15 mouse cellular contexts compared by ENCODE assay signal in genomic region chr9:69242538-69242937, GRCm38 (mm10).
DNase-seq lines count a peak whose midpoint lies in the region; ATAC-seq lines count a peak whose summit lies in the region.
"Had no signal": no experiment of that assay in that cellular context is flagged by ENCODE, and none has a peak within 500 bp of the region (broad histone marks: within the 10 kb centered on the region; RNA-seq: fewer than 3 reads in every experiment).

No protein-coding gene starts in this region.

- ATAC-seq in heart, embryonic 11.5 days (replicated peaks; ENCODE audit: insufficient number of reproducible peaks, low FRiP score, low TSS enrichment), result no peak
- no peak for ATAC-seq in kidney, embryonic 16.5 days (ENCODE audit: low FRiP score, low TSS enrichment)
- ATAC-seq in embryonic facial prominence, embryonic 11.5 days (replicated peaks; ENCODE audit: insufficient number of reproducible peaks, low FRiP score, low TSS enrichment, low read depth), result no peak
- ATAC-seq: forebrain, postnatal 0 days; hindbrain, embryonic 16.5 days had no signal

- no peak overlapping the region for H3K4me2 ChIP-seq in heart, embryonic 11.5 days
- no peak overlapping the region for H3K4me2 ChIP-seq in kidney, embryonic 16.5 days (replicated peaks; ENCODE audit: low read depth, low read length)
- H3K4me2 ChIP-seq in embryonic facial prominence, embryonic 11.5 days (ENCODE audit: low read depth, low read length), result no peak overlapping the region
- H3K4me2 ChIP-seq: neural tube, embryonic 12.5 days had no signal

- DNase-seq in heart, adult 18-20 months, result peak; percentile 24 to 38
- DNase-seq in kidney, adult 11 months, result no peak
- DNase-seq in embryonic facial prominence, embryonic 11.5 days (ENCODE audit: low spot score), result peak; percentile 26
- peak; percentile 46 for DNase-seq in kidney, postnatal 10 days
- DNase-seq in thymus, postnatal 14 days, result no peak
- DNase-seq: cerebellum, postnatal 14 days; forebrain, postnatal 0 days; gastrocnemius, postnatal 36 days; left cerebral cortex, postnatal 4 days; lung, adult 2 months; lung, postnatal 36 days had no signal

- H3K36me3 ChIP-seq in heart, embryonic 11.5 days (ENCODE audit: control insufficient read depth, insufficient read depth, low read length), result no peaks in the 10 kb centered on the region
- no peaks in the 10 kb centered on the region for H3K36me3 ChIP-seq in kidney, embryonic 16.5 days (ENCODE audit: insufficient read depth, low read length)
- no peaks in the 10 kb centered on the region for H3K36me3 ChIP-seq in embryonic facial prominence, embryonic 11.5 days (replicated peaks; ENCODE audit: control insufficient read depth, insufficient read depth, low read depth, low read length)
- H3K36me3 ChIP-seq: neural tube, embryonic 12.5 days had no signal

- no peak overlapping the region for H3K27ac ChIP-seq in heart, embryonic 11.5 days (ENCODE audit: low read depth, low read length)
- H3K27ac ChIP-seq in kidney, embryonic 16.5 days (ENCODE audit: low read length), result peak overlapping the region; percentile 12; the same call in 1 of the 2 replicates
- no peak overlapping the region for H3K27ac ChIP-seq in embryonic facial prominence, embryonic 11.5 days (replicated peaks; ENCODE audit: low read depth, low read length)
- H3K27ac ChIP-seq: neural tube, embryonic 12.5 days had no signal

- no peak overlapping the region for H3K9ac ChIP-seq in heart, embryonic 11.5 days (ENCODE audit: low read depth, low read length)
- H3K9ac ChIP-seq in kidney, embryonic 16.5 days (replicated peaks; ENCODE audit: low read length), result 0 out of 2 replicates have a peak overlapping the region, but pooled peaks have one; percentile 9
- no peak overlapping the region for H3K9ac ChIP-seq in embryonic facial prominence, embryonic 11.5 days (replicated peaks; ENCODE audit: low read length)
- H3K9ac ChIP-seq: forebrain, postnatal 0 days; neural tube, embryonic 12.5 days had no signal

- H3K9me3 ChIP-seq in heart, embryonic 11.5 days (replicated peaks; ENCODE audit: control insufficient read depth, low read length), result no peaks in the 10 kb centered on the region
- H3K9me3 ChIP-seq in kidney, embryonic 16.5 days (ENCODE audit: low read length), result no peaks in the 10 kb centered on the region
- H3K9me3 ChIP-seq in embryonic facial prominence, embryonic 11.5 days (replicated peaks; ENCODE audit: control insufficient read depth, low read length), result no peaks in the 10 kb centered on the region
- H3K9me3 ChIP-seq: neural tube, embryonic 12.5 days had no signal

- 57% methylated on average over 6 of the region's 6 CpGs for WGBS in heart, embryonic 11.5 days (ENCODE audit: insufficient replicate concordance)
- WGBS in kidney, embryonic 16.5 days, result 41% methylated on average over 6 of the region's 6 CpGs
- 38% methylated on average over 6 of the region's 6 CpGs for WGBS in embryonic facial prominence, embryonic 11.5 days

- H3K27me3 ChIP-seq in heart, embryonic 11.5 days (ENCODE audit: control insufficient read depth, insufficient read depth, low read length), result no peaks in the 10 kb centered on the region
- no peaks in the 10 kb centered on the region for H3K27me3 ChIP-seq in kidney, embryonic 16.5 days (ENCODE audit: insufficient read depth, low read length)
- H3K27me3 ChIP-seq in embryonic facial prominence, embryonic 11.5 days (ENCODE audit: control insufficient read depth, insufficient read depth, low read length), result no peaks in the 10 kb centered on the region
- H3K27me3 ChIP-seq: neural tube, embryonic 12.5 days had no signal

- H3K4me3 ChIP-seq in heart, embryonic 11.5 days (ENCODE audit: low read depth, low read length), result no peak overlapping the region
- H3K4me3 ChIP-seq in kidney, embryonic 16.5 days (ENCODE audit: low read length), result no peak overlapping the region
- no peak overlapping the region for H3K4me3 ChIP-seq in embryonic facial prominence, embryonic 11.5 days (ENCODE audit: low read depth, low read length)
- H3K4me3 ChIP-seq: neural tube, embryonic 12.5 days had no signal

- H3K4me1 ChIP-seq in heart, embryonic 11.5 days (ENCODE audit: control insufficient read depth, insufficient read depth, low read length), result peaks cover 7% of the 10 kb centered on the region; the same call in 1 of the 2 replicates
- H3K4me1 ChIP-seq in kidney, embryonic 16.5 days (ENCODE audit: insufficient read depth, low read length), result peaks cover 18% of the 10 kb centered on the region
- H3K4me1 ChIP-seq in embryonic facial prominence, embryonic 11.5 days (ENCODE audit: control insufficient read depth, insufficient read depth, low read length), result no peaks in the 10 kb centered on the region
- H3K4me1 ChIP-seq: neural tube, embryonic 12.5 days had no signal

Comparison
In these comparisons a context has a peak if more than half of its experiments do, and no peak if none do; other contexts are left out.
1. DNase-seq: peak in heart, adult 18-20 months (2 of 2), embryonic facial prominence, embryonic 11.5 days (single experiment) and kidney, postnatal 10 days (single experiment); none in kidney, adult 11 months (single experiment) and thymus, postnatal 14 days (single experiment).